Mouse (Mus musculus) kidney, postnatal 25 days (tissue): ENCODE data around the gene Ispd.
"Not testable (repeated sequence)": the region's sequence is repeated elsewhere in the genome, so short reads cannot be mapped to it uniquely, and the experiment has no call there.

Experiments used
- DNase-seq, 2 experiments: peaks; one replicate each; pipeline ENCODE4 v3.0.0; 2021; ENCODE audit warnings: mixed read lengths in 2 of 2

Gene Ispd

GRCm38 (mm10) chr12:36381441-36382340 is at the start of gene Ispd, which contains the start of gene D630036H23Rik:
Gene Ispd (plus strand): TSS chr12:36381450.
Gene D630036H23Rik (minus strand): TSS chr12:36382181.
- DNase-seq = peak; percentile 92 to 96

- DNase-seq = no peak
Measured at GRCm38 (mm10) chr12:36332676-36333075, 48.6 kb upstream of the Ispd start.

- no peak for DNase-seq
Measured at GRCm38 (mm10) chr12:36333837-36334281, 47.4 kb upstream of the Ispd start.

- DNase-seq = no peak
Measured at GRCm38 (mm10) chr12:36344131-36344530, 37.1 kb upstream of the Ispd start.

GRCm38 (mm10) chr12:36360064-36360463 is 21.2 kb upstream of the Ispd start:
- no peak for DNase-seq

GRCm38 (mm10) chr12:36360693-36361092 is 20.6 kb upstream of the Ispd start:
- no peak for DNase-seq

GRCm38 (mm10) chr12:36364013-36364412 is 17.2 kb upstream of the Ispd start:
- no peak for DNase-seq

- DNase-seq = no peak
Measured at GRCm38 (mm10) chr12:36373237-36373998, 7.8 kb upstream of the Ispd start.

- DNase-seq = not testable (repeated sequence)
Measured at GRCm38 (mm10) chr12:36376391-36376790, 4.9 kb upstream of the Ispd start.

GRCm38 (mm10) chr12:36380254-36380653 is 996 bp upstream of the Ispd start:
- DNase-seq = no peak

GRCm38 (mm10) chr12:36380806-36381205 is 444 bp upstream of the Ispd start:
- DNase-seq = no peak

- no peak for DNase-seq
Measured at GRCm38 (mm10) chr12:36385386-36385785, 4.1 kb downstream of the Ispd start.

GRCm38 (mm10) chr12:36386991-36387390 is 5.7 kb downstream of the Ispd start:
- DNase-seq = no peak

- no peak for DNase-seq
Measured at GRCm38 (mm10) chr12:36395115-36395514, 13.9 kb downstream of the Ispd start.

GRCm38 (mm10) chr12:36423677-36424076 is 42.4 kb downstream of the Ispd start:
- peak; percentile 53 to 62 for DNase-seq

- DNase-seq = no peak
Measured at GRCm38 (mm10) chr12:36425258-36425657, 44.0 kb downstream of the Ispd start.

GRCm38 (mm10) chr12:36426163-36427045 is 45.2 kb downstream of the Ispd start:
- DNase-seq = no peak

- DNase-seq = no peak
Measured at GRCm38 (mm10) chr12:36436956-36437355, 55.7 kb downstream of the Ispd start.

- no peak for DNase-seq
Measured at GRCm38 (mm10) chr12:36439396-36439795, 58.1 kb downstream of the Ispd start.

- DNase-seq = no peak
Measured at GRCm38 (mm10) chr12:36456002-36456401, 74.8 kb downstream of the Ispd start.

GRCm38 (mm10) chr12:36457726-36458125 is 76.5 kb downstream of the Ispd start:
- DNase-seq = no peak

GRCm38 (mm10) chr12:36468325-36469044 is 87.2 kb downstream of the Ispd start:
- no peak for DNase-seq
